Mouse (Mus musculus) limb, embryonic 12.5 days (tissue): ENCODE data around the gene Osbpl9. TPM values are rescaled to one million over a fixed set of nuclear protein-coding genes. Genes with fewer than 3 reads are reported as not detected.

Experiments
- ATAC-seq: fragments of 200-750 bp; cut with Nextera tagmentation; 2 replicates; pipeline ENCODE4 v1.8.0; 2017; ENCODE audit warnings: low read depth, moderate TSS enrichment; ENCODE audit not compliant: insufficient number of reproducible peaks, insufficient read depth, low FRiP score, low TSS enrichment
- H3K27ac ChIP-seq: fragments of 300-500 bp; sonication (generic); 2 replicates; pipeline ENCODE4 v1.5.1; 2016; ENCODE audit warnings: mild to moderate bottlenecking, moderate library complexity
- H3K27me3 ChIP-seq: fragments of 300-500 bp; sonication (generic); 2 replicates; pipeline ENCODE4 v1.6.1; 2016; ENCODE audit warnings: mild to moderate bottlenecking, moderate library complexity
- H3K36me3 ChIP-seq: fragments of 300-500 bp; sonication (generic); 2 replicates; pipeline ENCODE4 v1.6.1; 2016; ENCODE audit warnings: mild to moderate bottlenecking, moderate library complexity
- H3K4me1 ChIP-seq: fragments of 300-500 bp; sonication (generic); replicated peaks from 2 replicates; pipeline ENCODE4 v1.6.1; 2016
- H3K4me2 ChIP-seq: fragments of 300-500 bp; sonication (generic); 2 replicates; pipeline ENCODE4 v1.6.1; 2016; ENCODE audit warnings: mild to moderate bottlenecking, moderate library complexity
- H3K4me3 ChIP-seq: fragments of 300-500 bp; sonication (generic); replicated peaks from 2 replicates; pipeline ENCODE4 v1.5.1; 2016; ENCODE audit warnings: mild to moderate bottlenecking
- H3K9ac ChIP-seq: fragments of 300-500 bp; sonication (generic); replicated peaks from 2 replicates; pipeline ENCODE4 v1.6.1; 2016; ENCODE audit warnings: mild to moderate bottlenecking, moderate library complexity
- H3K9me3 ChIP-seq: fragments of 300-500 bp; sonication (generic); 2 replicates; pipeline ENCODE4 v1.6.1; 2016; ENCODE audit warnings: mild to moderate bottlenecking, moderate library complexity
- WGBS: fragments of 180-500 bp; shearing (Covaris S2); methylation state at CpG from one replicate; pipeline ENCODE4 v1.1.7; 2016; 5-methylcytosine and 5-hydroxymethylcytosine counted together
- polyA plus RNA-seq: library from polyadenylated mRNA; unstranded; fragments of >200 nt; fragmentation: Nextera tagmentation; extraction: Ambion mirVana; gene quantifications from 2 replicates; pipeline ENCODE4 v1.2.1, GENCODE M21; 2016

The Osbpl9 gene
- polyA plus RNA-seq, 1 experiment from 2014 or later: 78.7 TPM

- 33% methylated on average over 1 of the region's 1 CpGs for WGBS
- no peak overlapping the region for H3K4me2 ChIP-seq
- no peaks in the 10 kb centered on the region for H3K9me3 ChIP-seq
- no peak overlapping the region for H3K9ac ChIP-seq
- no peaks in the 10 kb centered on the region for H3K36me3 ChIP-seq
- no peak for ATAC-seq
- no peak overlapping the region for H3K27ac ChIP-seq
- no peaks in the 10 kb centered on the region for H3K27me3 ChIP-seq
- H3K4me1 ChIP-seq: peaks cover 15% of the 10 kb centered on the region
- no peak overlapping the region for H3K4me3 ChIP-seq
These were observed 86.3 kb downstream of the Osbpl9 start for GRCm38 (mm10) chr4:109115742-109116141.

- no peaks in the 10 kb centered on the region for H3K36me3 ChIP-seq
- H3K4me1 ChIP-seq: peaks cover 15% of the 10 kb centered on the region
- ATAC-seq: no peak
- H3K9ac ChIP-seq: no peak overlapping the region
- H3K27ac ChIP-seq: no peak overlapping the region
- no peak overlapping the region for H3K4me2 ChIP-seq
- no peaks in the 10 kb centered on the region for H3K9me3 ChIP-seq
- H3K4me3 ChIP-seq: no peak overlapping the region
- 93% methylated on average over 1 of the region's 1 CpGs for WGBS
- H3K27me3 ChIP-seq: no peaks in the 10 kb centered on the region
These were observed 87.8 kb downstream of the Osbpl9 start for GRCm38 (mm10) chr4:109114308-109114707.

DNA sequence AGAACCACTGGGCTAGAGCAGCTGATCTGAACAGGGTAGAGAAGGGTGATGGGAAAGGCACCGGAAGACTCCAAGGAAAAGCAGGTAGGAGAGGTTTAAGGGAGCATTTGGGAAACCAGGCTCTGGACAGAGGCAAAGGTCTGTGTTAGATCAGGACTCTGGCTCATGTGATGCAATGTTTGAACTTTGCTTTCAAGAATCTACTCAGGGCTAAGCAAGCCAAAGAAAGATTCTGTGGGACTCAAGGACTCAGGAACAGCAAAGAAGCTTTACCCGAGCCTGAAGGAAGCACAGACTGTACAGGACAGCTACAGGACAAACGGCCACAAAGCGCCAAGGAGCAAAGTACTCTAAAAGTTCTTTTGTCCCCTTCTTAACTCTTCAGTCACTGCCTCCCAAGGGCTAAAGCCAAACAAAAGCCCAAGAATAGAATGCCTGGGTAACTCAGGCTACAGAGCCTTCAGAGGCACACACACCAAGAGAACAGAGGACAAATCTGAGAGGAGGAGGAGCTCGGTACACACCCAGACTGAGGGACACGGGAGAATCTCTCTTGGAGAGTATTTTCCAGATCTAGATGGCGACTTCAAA, 89.1 kb downstream of the Osbpl9 start:
- Histone ChIP-seq H3K4me2 (no peak overlapping the region), H3K4me3 (no peak overlapping the region), H3K4me1 (peaks cover 11% of the 10 kb centered on the region), H3K27ac (no peak overlapping the region), H3K9me3 (no peaks in the 10 kb centered on the region), H3K36me3 (no peaks in the 10 kb centered on the region), H3K9ac (no peak overlapping the region), H3K27me3 (no peaks in the 10 kb centered on the region)
- 78% methylated on average over 7 of the region's 7 CpGs for WGBS
- ATAC-seq: no peak

DNA sequence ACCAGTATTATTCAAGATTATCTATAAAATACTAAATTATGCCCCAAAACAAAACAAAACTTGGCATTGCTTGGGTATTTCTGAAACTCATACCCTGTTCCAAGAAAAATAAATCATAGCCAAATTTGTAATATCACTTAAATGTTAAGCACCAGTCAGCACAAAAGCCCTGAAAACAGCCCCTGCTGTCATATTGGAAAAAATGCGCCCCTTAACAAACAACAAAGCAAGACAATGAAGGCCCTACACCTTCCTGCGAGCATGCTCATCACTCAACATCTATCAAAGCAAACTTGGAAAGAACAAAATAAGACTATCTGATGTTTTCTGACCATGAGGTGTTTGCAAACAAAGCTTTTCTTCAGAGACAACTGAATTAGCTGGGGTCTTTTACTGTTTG, 91.1 kb downstream of the Osbpl9 start:
- Histone ChIP-seq H3K9ac (no peak overlapping the region), H3K4me3 (no peak overlapping the region), H3K9me3 (no peaks in the 10 kb centered on the region), H3K36me3 (no peaks in the 10 kb centered on the region), H3K4me2 (no peak overlapping the region), H3K4me1 (peaks cover 6% of the 10 kb centered on the region; the same call in 1 of the 2 replicates), H3K27ac (no peak overlapping the region), H3K27me3 (no peaks in the 10 kb centered on the region)
- ATAC-seq: no peak
- WGBS: 93% methylated on average over 2 of the region's 2 CpGs

DNA sequence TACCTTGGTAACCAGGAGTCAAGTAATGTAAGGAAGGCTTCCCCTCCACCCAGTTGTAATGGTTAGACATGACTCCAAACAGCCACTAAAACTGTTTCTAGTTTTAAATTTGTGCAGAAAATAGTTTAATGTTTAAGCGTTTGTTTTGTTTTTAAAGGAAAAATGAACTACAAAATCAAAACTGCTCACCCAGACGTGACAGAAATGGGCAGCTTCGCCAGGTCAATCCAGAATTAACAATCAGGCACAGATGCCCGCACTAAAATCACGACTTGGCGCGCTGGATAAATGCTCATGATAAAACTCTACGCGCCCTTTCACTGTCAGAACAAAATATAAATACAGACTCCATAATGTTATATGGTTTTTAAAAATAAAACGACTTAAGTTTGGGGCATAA, 92.4 kb downstream of the Osbpl9 start:
- H3K4me2 ChIP-seq: no peak overlapping the region
- no peak overlapping the region for H3K9ac ChIP-seq
- H3K4me3 ChIP-seq: no peak overlapping the region
- ATAC-seq: no peak
- no peak overlapping the region for H3K27ac ChIP-seq
- no peaks in the 10 kb centered on the region for H3K4me1 ChIP-seq
- no peaks in the 10 kb centered on the region for H3K9me3 ChIP-seq
- no peaks in the 10 kb centered on the region for H3K27me3 ChIP-seq
- no peaks in the 10 kb centered on the region for H3K36me3 ChIP-seq
- WGBS: 90% methylated on average over 10 of the region's 10 CpGs

DNA sequence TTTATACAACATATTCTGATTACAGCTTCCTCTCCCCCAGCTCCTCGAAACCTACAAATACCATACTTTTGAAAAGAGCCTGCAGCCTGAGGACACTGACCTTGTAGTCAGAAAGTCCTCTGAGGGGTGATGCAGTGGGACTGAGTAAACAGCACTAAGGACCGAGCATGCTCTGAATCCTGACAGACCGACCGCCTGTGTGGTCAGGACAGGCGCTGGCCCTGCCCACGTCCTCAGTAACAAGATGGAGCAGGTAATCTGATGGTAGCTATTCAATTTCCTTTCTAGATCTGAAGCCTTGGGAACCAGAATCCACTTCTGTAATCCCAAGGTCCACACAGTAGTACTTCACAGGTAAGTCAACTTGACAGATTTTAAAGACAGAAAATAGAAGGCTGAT, 93.1 kb downstream of the Osbpl9 start:
- WGBS: 83% methylated on average over 6 of the region's 6 CpGs
- no peak for ATAC-seq

DNA sequence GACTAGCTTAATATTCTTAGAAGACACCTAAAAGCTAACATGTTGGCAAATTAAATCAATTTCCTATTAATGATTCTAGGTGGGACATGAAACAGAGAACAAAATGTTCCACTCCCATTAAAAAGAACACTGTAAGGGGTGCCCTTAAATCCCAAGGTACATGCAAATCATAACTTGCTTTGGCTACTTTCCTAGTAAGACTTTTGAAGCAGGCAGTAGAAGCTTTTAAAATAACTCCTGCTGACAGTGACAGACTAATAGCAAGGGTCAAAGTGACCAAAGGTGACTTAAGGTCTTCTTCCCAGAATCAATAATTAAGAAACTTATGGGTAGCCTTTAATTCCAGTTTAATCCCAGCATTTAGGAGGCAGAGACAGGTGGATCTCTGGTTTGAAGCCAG, 95.5 kb downstream of the Osbpl9 start:
- no peak for ATAC-seq
- H3K36me3 ChIP-seq: 0 out of 2 replicates have a peak, but pooled peaks cover under 1% of the 10 kb centered on the region

More for the DNA sequence above, 93.1 kb downstream of the Osbpl9 start:
- H3K27me3 ChIP-seq: no peaks in the 10 kb centered on the region
- no peaks in the 10 kb centered on the region for H3K36me3 ChIP-seq
- H3K4me3 ChIP-seq: no peak overlapping the region
- H3K4me2 ChIP-seq: no peak overlapping the region
- H3K9ac ChIP-seq: no peak overlapping the region
- H3K27ac ChIP-seq: no peak overlapping the region
- no peaks in the 10 kb centered on the region for H3K9me3 ChIP-seq
- no peaks in the 10 kb centered on the region for H3K4me1 ChIP-seq

DNA sequence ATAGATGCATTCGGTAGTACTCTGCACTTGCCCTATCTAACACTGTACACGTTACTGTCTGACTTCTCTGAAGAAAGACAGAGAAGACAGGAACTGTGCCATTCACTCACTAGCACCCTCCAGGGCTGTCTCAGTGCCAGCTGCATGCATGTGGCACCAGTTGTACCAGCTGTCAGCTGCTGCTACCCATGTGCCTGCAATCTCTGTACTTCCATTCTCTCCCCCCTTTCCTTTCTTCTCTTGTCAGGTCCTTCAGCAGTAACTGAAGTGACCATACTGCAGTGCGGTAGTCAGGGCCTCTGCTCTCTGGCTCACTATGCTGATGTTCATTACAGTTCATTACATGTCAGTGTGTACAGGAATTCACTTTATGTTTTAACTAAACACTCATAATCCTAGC, 96.0 kb downstream of the Osbpl9 start:
- no peaks in the 10 kb centered on the region for H3K9me3 ChIP-seq

More for the DNA sequence above, 95.5 kb downstream of the Osbpl9 start:
- H3K4me1 ChIP-seq: no peaks in the 10 kb centered on the region
- no peak overlapping the region for H3K27ac ChIP-seq
- no peak overlapping the region for H3K4me3 ChIP-seq
- H3K27me3 ChIP-seq: no peaks in the 10 kb centered on the region
- H3K9me3 ChIP-seq: no peaks in the 10 kb centered on the region
- no peak overlapping the region for H3K4me2 ChIP-seq
- no peak overlapping the region for H3K9ac ChIP-seq

DNA sequence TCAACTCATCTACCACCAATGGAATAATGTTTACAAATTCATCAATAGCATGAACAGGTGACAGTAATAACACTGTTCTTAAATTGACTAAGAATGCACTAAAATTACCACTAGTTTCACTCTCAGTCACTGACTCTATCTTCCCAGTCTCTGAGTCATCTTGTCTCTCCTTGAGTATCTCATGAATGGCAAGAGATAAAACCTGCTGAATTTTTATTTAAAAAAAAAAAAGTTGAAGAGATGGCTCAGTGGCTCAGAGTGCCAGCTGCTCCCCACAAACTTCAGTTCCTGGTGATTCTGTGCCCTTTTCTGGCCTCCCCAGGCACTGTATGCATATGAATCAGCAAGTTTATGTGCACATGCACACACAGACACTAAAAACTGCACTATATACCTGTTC, 96.8 kb downstream of the Osbpl9 start:
- no peak for ATAC-seq
- Histone ChIP-seq H3K4me1 (no peaks in the 10 kb centered on the region), H3K36me3 (peaks cover 6% of the 10 kb centered on the region), H3K4me3 (no peak overlapping the region), H3K4me2 (no peak overlapping the region), H3K27ac (no peak overlapping the region), H3K9me3 (no peaks in the 10 kb centered on the region), H3K9ac (no peak overlapping the region), H3K27me3 (no peaks in the 10 kb centered on the region)

More for the DNA sequence above, 96.0 kb downstream of the Osbpl9 start:
- Histone ChIP-seq H3K4me1 (no peaks in the 10 kb centered on the region), H3K4me3 (no peak overlapping the region), H3K9ac (no peak overlapping the region), H3K36me3 (peaks cover 3% of the 10 kb centered on the region; the same call in 1 of the 2 replicates), H3K4me2 (no peak overlapping the region), H3K27me3 (no peaks in the 10 kb centered on the region), H3K27ac (no peak overlapping the region)
- ATAC-seq: no peak
- 89% methylated on average over 3 of the region's 3 CpGs for WGBS

GRCm38 (mm10) chr4:109103145-109103883, 98.8 kb downstream of the Osbpl9 start:
- H3K4me3 ChIP-seq: no peak overlapping the region
- WGBS: 86% methylated on average over 9 of the region's 9 CpGs
- H3K4me2 ChIP-seq: no peak overlapping the region
- no peak overlapping the region for H3K9ac ChIP-seq
- no peaks in the 10 kb centered on the region for H3K9me3 ChIP-seq
- no peaks in the 10 kb centered on the region for H3K27me3 ChIP-seq
- no peaks in the 10 kb centered on the region for H3K4me1 ChIP-seq
- no peak overlapping the region for H3K27ac ChIP-seq
- H3K36me3 ChIP-seq: peaks cover 12% of the 10 kb centered on the region
- ATAC-seq: no peak

- H3K4me1 ChIP-seq: no peaks in the 10 kb centered on the region
- H3K9ac ChIP-seq: no peak overlapping the region
- H3K4me2 ChIP-seq: no peak overlapping the region
- whole genome bisulfite sequencing: 89% methylated on average over 5 of the region's 5 CpGs
- peaks cover 12% of the 10 kb centered on the region for H3K36me3 ChIP-seq
- H3K4me3 ChIP-seq: no peak overlapping the region
- no peak overlapping the region for H3K27ac ChIP-seq
- ATAC-seq: no peak
- no peaks in the 10 kb centered on the region for H3K27me3 ChIP-seq
- no peaks in the 10 kb centered on the region for H3K9me3 ChIP-seq
These were observed 99.5 kb downstream of the Osbpl9 start for GRCm38 (mm10) chr4:109102574-109102973.

DNA sequence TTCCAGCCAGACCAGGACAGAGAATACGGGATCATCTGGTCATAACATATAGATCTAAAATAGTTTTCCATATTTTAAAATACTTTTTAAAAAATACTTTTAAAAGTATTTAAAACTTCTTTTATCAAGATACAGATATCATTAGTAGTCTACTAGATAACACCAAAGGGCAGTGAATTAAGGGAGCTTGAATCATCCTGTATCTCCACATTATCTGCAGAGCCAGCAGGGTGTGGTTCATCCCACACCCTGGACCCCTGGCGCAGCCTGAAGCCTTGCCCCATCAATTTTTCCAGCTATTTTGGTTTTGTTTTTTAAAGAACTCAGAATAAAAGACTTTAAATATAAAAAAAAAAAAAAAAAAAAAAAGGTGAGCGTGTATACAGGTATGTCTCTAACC, 103.2 kb downstream of the Osbpl9 start:
- Histone ChIP-seq H3K4me2 (no peak overlapping the region), H3K9me3 (no peaks in the 10 kb centered on the region), H3K4me1 (no peaks in the 10 kb centered on the region), H3K36me3 (peaks cover 12% of the 10 kb centered on the region), H3K9ac (no peak overlapping the region), H3K27me3 (no peaks in the 10 kb centered on the region), H3K27ac (no peak overlapping the region), H3K4me3 (no peak overlapping the region)
- WGBS: 90% methylated on average over 3 of the region's 3 CpGs
- no peak for ATAC-seq
